ENCODE assay signal across 8 mouse cellular contexts in the genomic region with DNA sequence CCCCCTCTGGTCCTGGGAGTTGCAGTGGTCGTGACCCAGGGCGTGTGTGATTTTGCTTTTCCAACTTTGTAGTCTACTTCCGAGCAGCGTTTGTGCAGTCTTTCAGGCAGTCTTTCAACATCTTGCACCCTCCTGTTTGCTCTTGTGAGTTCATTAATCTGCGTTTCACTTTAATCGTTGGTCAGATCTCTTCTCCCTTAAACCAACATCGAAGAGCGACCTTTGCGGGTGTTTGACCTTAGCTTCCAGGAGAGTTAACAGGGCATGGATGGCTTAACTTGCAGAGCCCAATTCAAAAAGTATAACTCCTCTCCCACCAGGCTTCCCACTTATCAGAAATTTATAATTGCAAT. TPM values are rescaled to one million over a fixed set of nuclear protein-coding genes. Genes with fewer than 3 reads are reported as not detected.
DNase-seq lines count a peak whose midpoint lies in the region; ATAC-seq and TF ChIP-seq lines count a peak whose summit lies in the region.

No protein-coding gene starts in this region.

- H3K36me3 ChIP-seq in heart, embryonic 14.5 days (ENCODE audit: control insufficient read depth, insufficient read depth, low read length), result no peaks in the 10 kb centered on the region
- peaks cover 2% of the 10 kb centered on the region for H3K36me3 ChIP-seq in G1E (replicated peaks)
- no peaks in the 10 kb centered on the region for H3K36me3 ChIP-seq in hindbrain, embryonic 10.5 days
- no peaks in the 10 kb centered on the region for H3K36me3 ChIP-seq in macrophage (ENCODE audit: inconsistent target)

- H3K4me1 ChIP-seq in heart, embryonic 14.5 days (ENCODE audit: control insufficient read depth in 2 of 2, insufficient read depth in 2 of 2, low read length in 2 of 2), result no peaks in the 10 kb centered on the region
- H3K4me1 ChIP-seq in G1E (ENCODE audit: insufficient read depth, low read depth, low read length), result peaks cover 12% of the 10 kb centered on the region
- H3K4me1 ChIP-seq in hindbrain, embryonic 10.5 days (replicated peaks), result peaks cover 14% of the 10 kb centered on the region

- peak overlapping the region; percentile 98 to 99 for H3K27ac ChIP-seq in heart, embryonic 14.5 days (replicated peaks in 1 of 2; ENCODE audit: control insufficient read depth in 1 of 2, insufficient read depth in 1 of 2, low read depth in 2 of 2, low read length in 2 of 2)
- peak overlapping the region; percentile 99 for H3K27ac ChIP-seq in hindbrain, embryonic 10.5 days
- H3K27ac ChIP-seq in macrophage, result peak overlapping the region; percentile 85

- ATAC-seq in heart, embryonic 14.5 days (ENCODE audit: insufficient number of reproducible peaks, insufficient read depth, low FRiP score, low read depth), result no peak
- ATAC-seq in G1E (ENCODE audit: extremely low read depth, insufficient number of reproducible peaks, low FRiP score, poor library complexity, severe bottlenecking), result no peak

- no peak for TF ChIP-seq CTCF in G1E (IDR thresholded peaks at IDR 0.05; ENCODE audit: low read depth, low read length)

- peak overlapping the region; percentile 66 for H3K4me2 ChIP-seq in heart, embryonic 14.5 days (ENCODE audit: low read length)

- under 1% methylated on average over 9 of the region's 9 CpGs for WGBS in heart, embryonic 14.5 days
- WGBS in hindbrain, embryonic 10.5 days, result under 1% methylated on average over 9 of the region's 9 CpGs
- 0% methylated on average over 9 of the region's 9 CpGs for WGBS in macrophage (ENCODE audit: missing documents)

- peak overlapping the region; percentile 58 to 73 for H3K4me3 ChIP-seq in heart, embryonic 14.5 days (ENCODE audit: control insufficient read depth in 1 of 2, insufficient read depth in 1 of 2, low read depth in 1 of 2, low read length in 2 of 2)
- H3K4me3 ChIP-seq in G1E (ENCODE audit: low read depth, low read length), result peak overlapping the region; percentile 76
- peak overlapping the region; percentile 68 for H3K4me3 ChIP-seq in hindbrain, embryonic 10.5 days
- peak overlapping the region; percentile 62 for H3K4me3 ChIP-seq in macrophage (ENCODE audit: inconsistent target)

- H3K27me3 ChIP-seq in heart, embryonic 14.5 days (ENCODE audit: control insufficient read depth, insufficient read depth, low read length), result no peaks in the 10 kb centered on the region
- no peaks in the 10 kb centered on the region; the same call in 1 of the 2 replicates for H3K27me3 ChIP-seq in G1E (ENCODE audit: insufficient read depth, low read length)
- no peaks in the 10 kb centered on the region for H3K27me3 ChIP-seq in hindbrain, embryonic 10.5 days (ENCODE audit: insufficient read depth, poor library complexity, severe bottlenecking)

- H3K9me3 ChIP-seq in heart, embryonic 14.5 days (ENCODE audit: control insufficient read depth, low read length), result no peaks in the 10 kb centered on the region
- no peaks in the 10 kb centered on the region for H3K9me3 ChIP-seq in G1E (replicated peaks)
- H3K9me3 ChIP-seq in hindbrain, embryonic 10.5 days, result no peaks in the 10 kb centered on the region

- peak overlapping the region; percentile 91 for H3K9ac ChIP-seq in heart, embryonic 14.5 days (ENCODE audit: low read length)

- H3K79me2 ChIP-seq in macrophage (ENCODE audit: inconsistent target), result peaks cover 17% of the 10 kb centered on the region

- DNase-seq in heart, adult 11 months, result no peak
- no peak for DNase-seq in G1E (ENCODE audit: low spot score)
- DNase-seq in hindbrain, embryonic 10.5 days (ENCODE audit: low spot score), result no peak
- DNase-seq in right cerebral cortex, postnatal 25 days, result no peak
- DNase-seq in cerebellum, adult 9-11 months, result no peak
- no peak for DNase-seq in ovary, postnatal 36 days (ENCODE audit: low spot score)

RNA-seq across cellular contexts. Expression of gene Gbe1, which starts 0.8 kb away (rescaled TPM):
- 66.0 and 68.8 TPM in 2 replicates for polyA plus RNA-seq in heart, embryonic 14.5 days (2014; fragmentation: Nextera tagmentation; extraction: Ambion mirVana)
- 35.1 and 42.5 TPM in 2 replicates for total RNA-seq in G1E (2014; fragmentation: Nextera tagmentation)
- 66.5 and 68.9 TPM in 2 replicates for total RNA-seq in G1E (2017)
- polyA plus RNA-seq in G1E (2012), result 24.5 and 26.8 TPM in 2 replicates
- 14.2 and 15.0 TPM in 2 replicates for polyA plus RNA-seq in hindbrain, embryonic 10.5 days (2016; fragmentation: Nextera tagmentation; extraction: Ambion mirVana)
- total RNA-seq in macrophage (2018; cell fraction: chromatin; rRNA removed), result 10 to 100 TPM; 24.5 to 48.8 (median 31.1) TPM
- 10 to 100 TPM; 11.1 to 18.2 (median 13.7) TPM for total RNA-seq in macrophage (2018; cell fraction: cytosol; rRNA removed)
- total RNA-seq in macrophage (2018; cell fraction: nucleus; rRNA removed), result 10 to 100 TPM; 21.0 to 40.9 (median 26.7) TPM
- 14.7 to 24.2 TPM (median 16.8 TPM) in 3 replicates for polyA plus RNA-seq in macrophage (2018)
